Mouse (Mus musculus) adrenal gland, postnatal 0 days (tissue): ENCODE results near the gene Ceacam3. TPM values are rescaled to one million over a fixed set of nuclear protein-coding genes. Genes with fewer than 3 reads are reported as not detected.

Experiments used
- polyA plus RNA-seq: library from polyadenylated mRNA; unstranded; fragments of >200 nt; fragmentation: Nextera tagmentation; extraction: Ambion mirVana; gene quantifications from 2 replicates; pipeline ENCODE4 v1.2.1, GENCODE M21; 2015

Ceacam3 gene
- not detected in 2 replicates for polyA plus RNA-seq

DNA sequence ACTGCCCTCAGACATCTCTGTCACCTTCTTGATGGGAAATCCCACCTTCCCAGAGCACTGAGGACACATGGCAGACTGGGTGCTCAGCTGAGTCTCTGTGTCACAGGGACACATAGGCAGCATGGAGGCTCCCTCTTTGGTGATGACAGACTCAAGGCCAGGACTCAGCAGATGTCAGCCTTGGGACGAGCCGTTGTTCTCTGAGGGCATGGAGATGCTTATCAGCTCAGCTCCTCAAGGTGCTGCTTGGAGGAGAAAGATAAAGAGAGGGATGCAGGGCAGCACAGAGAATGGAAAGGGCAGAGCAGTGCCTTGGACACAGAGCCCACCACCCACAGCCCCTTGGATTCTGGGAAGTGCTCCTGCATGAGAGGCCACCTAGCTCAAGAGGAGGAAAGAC, at the start of gene Ceacam3:
Ceacam3 (plus strand) TSS at position 352 of the 400 bp plus-strand sequence.

DNA sequence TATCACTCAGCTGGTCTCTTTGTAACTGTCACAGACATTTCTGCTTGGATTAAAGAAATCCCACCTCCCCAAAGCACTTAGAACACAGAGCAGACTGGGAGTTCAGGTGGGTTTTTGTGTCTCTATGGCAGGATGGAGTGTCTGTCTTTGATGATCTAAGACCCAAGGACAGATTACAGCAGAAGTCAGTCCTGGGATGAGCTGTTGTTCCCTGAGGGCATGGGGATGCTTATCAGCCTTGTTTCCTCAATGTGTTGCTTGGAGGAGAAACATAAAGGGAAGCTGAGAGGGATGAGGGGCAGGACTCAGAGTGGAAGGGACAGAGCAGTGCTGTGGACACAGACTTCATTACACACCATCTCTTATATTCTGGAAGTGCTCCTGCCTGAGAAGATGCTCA, 53.1 kb downstream of the Ceacam3 start, which contains the start of gene Psg29:
Psg29 (plus strand) TSS at position 301 of the 400 bp plus-strand sequence.

Other genes starting within 250 kb of the Ceacam3 start
- 1.3 TPM in 2 replicates for gene Ptgir, start 243.8 kb upstream of the Ceacam3 start, polyA plus RNA-seq
- gene Calm3, start 226.2 kb upstream of the Ceacam3 start, polyA plus RNA-seq = 126 and 136 TPM in 2 replicates
- 17.8 and 18.2 TPM in 2 replicates for gene Pnmal2, start 205.6 kb upstream of the Ceacam3 start, polyA plus RNA-seq
- gene Pnmal1, start 190.6 kb upstream of the Ceacam3 start, polyA plus RNA-seq = 7.1 and 9.2 TPM in 2 replicates
- 0.51 and 0.99 TPM in 2 replicates for gene Gm42372, start 167.2 kb upstream of the Ceacam3 start, polyA plus RNA-seq
- 9.0 and 13.9 TPM in 2 replicates for gene Ccdc8, start 157.6 kb upstream of the Ceacam3 start, polyA plus RNA-seq
- 44.2 and 54.7 TPM in 2 replicates for gene Ppp5c, start 122.4 kb upstream of the Ceacam3 start, polyA plus RNA-seq
- 3.5 and 6.6 TPM in 2 replicates for gene Hif3a, start 87.9 kb upstream of the Ceacam3 start, polyA plus RNA-seq
- gene Psg16, start 76.2 kb upstream of the Ceacam3 start, polyA plus RNA-seq = 0.80 and 1.0 TPM in 2 replicates
- not detected in 2 replicates for gene Psg29, start 53.2 kb downstream of the Ceacam3 start, polyA plus RNA-seq